Mouse (Mus musculus): ENCODE results near the gene Ddost. TPM values are rescaled to one million over a fixed set of nuclear protein-coding genes. Genes with fewer than 3 reads are reported as not detected.

The Ddost gene
- total and polyA plus RNA-seq, 2 experiments from 2014 or later, result 218 to 232 TPM

DNA sequence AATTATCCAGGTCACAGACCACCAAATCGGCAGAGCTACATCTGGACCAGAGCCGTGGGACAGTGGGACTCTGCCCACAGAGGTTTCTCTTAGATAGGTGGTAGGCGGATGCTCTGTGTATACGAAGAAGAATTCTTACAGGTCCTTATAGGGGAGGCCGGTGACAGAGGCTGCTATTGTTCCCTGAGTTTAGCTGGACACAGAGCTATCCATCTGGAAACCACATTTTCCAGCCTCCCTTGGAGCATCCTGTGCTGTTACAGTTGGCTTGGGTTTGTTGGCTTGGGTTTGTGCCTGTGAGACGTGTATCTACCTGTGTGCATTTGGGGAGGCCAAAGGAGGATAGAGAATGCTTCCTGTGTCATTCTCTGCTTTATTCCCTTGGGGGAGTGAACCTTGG is 48.2 kb downstream of the Ddost start:
- Histone ChIP-seq H3K27ac (no peak overlapping the region), H3K9me3 (ENCODE audit: low read length) (no peaks in the 10 kb centered on the region), H3K4me3 (ENCODE audit: low read length) (no peak overlapping the region), H3K4me2 (ENCODE audit: low read depth, low read length) (no peak overlapping the region), H3K4me1 (ENCODE audit: insufficient read depth, low read length) (no peaks in the 10 kb centered on the region; the same call in 1 of the 2 replicates), H3K27me3 (ENCODE audit: insufficient read depth, low read length) (no peaks in the 10 kb centered on the region), H3K36me3 (ENCODE audit: insufficient read depth, low read length) (no peaks in the 10 kb centered on the region), H3K9ac (replicated peaks; ENCODE audit: low read length) (no peak overlapping the region)
- ATAC-seq, result no peak
- TF ChIP-seq CTCF (IDR thresholded peaks at IDR 0.05; ENCODE audit: low read depth), result no peak
- no peak for DNase-seq (ENCODE audit: low spot score)
- 85% methylated on average over 6 of the region's 6 CpGs for WGBS

DNA sequence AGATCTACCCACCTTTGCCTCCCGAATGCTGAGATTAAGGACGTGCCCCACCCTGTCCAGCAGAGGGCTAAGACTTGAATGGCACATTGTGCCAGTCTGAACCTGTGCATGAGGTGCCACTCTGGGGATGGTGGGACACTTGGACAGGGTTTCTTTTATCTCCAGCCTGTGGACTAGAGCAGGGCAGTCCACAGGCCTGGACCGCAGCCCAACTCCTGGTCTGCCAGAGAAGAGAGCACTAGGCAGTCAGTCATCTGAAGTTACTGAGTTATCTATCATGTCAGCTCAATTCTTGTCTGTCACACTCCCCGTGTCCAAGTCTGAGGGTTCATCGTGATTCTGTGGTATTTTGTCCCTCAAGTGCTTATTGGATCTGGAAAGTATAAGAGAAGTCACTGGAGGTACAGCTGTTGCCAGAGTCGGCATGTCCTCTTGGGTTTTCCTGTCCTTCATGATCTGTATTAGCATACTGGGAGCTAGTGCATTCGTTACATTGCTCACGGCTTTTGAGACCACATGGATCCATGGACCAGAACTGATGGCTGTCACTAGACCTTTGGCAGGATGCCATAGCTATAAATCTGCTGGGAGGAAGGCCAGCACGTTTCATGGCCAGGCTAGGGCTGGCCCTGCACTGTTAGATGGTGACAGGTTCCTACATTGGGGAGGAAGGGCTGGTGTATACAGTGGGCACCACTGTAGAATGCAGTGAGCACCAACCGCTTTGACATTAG is 49.1 kb downstream of the Ddost start:
- Histone ChIP-seq H3K4me3 (ENCODE audit: low read length) (no peak overlapping the region), H3K27me3 (ENCODE audit: insufficient read depth, low read length) (no peaks in the 10 kb centered on the region), H3K27ac (no peak overlapping the region), H3K9me3 (ENCODE audit: low read length) (no peaks in the 10 kb centered on the region), H3K4me2 (ENCODE audit: low read depth, low read length) (no peak overlapping the region), H3K4me1 (ENCODE audit: insufficient read depth, low read length) (no peaks in the 10 kb centered on the region; the same call in 1 of the 2 replicates), H3K36me3 (ENCODE audit: insufficient read depth, low read length) (no peaks in the 10 kb centered on the region), H3K9ac (replicated peaks; ENCODE audit: low read length) (no peak overlapping the region)
- ATAC-seq (peak; percentile 21; the same call in 1 of the 2 replicates), DNase-seq (ENCODE audit: low spot score) (peak; percentile 66)
- TF ChIP-seq CTCF (IDR thresholded peaks at IDR 0.05; ENCODE audit: low read depth), result peak; percentile 27
- WGBS, result 55% methylated on average over 10 of the region's 10 CpGs

DNA sequence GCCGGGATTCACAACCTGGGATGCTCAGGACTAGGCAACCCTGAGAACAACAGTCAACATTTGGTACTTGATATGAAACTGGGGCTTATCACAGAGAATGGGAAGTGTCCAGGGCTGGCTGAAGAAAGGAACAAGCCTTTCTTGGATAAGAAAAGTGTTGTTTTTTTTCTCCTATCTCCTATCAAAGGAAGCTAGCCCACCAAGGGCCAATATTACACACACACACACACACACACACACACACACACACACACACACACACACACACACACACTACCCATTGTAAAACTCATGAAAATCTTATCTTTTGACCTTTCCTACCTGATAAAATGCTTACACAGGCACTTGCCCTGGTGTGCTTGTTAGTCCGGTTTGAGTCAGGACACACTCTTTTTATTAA is 51.0 kb downstream of the Ddost start:
- Histone ChIP-seq H3K9me3 (ENCODE audit: low read length) (no peaks in the 10 kb centered on the region), H3K27me3 (ENCODE audit: insufficient read depth, low read length) (no peaks in the 10 kb centered on the region), H3K27ac (no peak overlapping the region), H3K4me3 (ENCODE audit: low read length) (no peak overlapping the region), H3K9ac (replicated peaks; ENCODE audit: low read length) (no peak overlapping the region), H3K4me1 (ENCODE audit: insufficient read depth, low read length) (no peaks in the 10 kb centered on the region; the same call in 1 of the 2 replicates), H3K36me3 (ENCODE audit: insufficient read depth, low read length) (no peaks in the 10 kb centered on the region), H3K4me2 (ENCODE audit: low read depth, low read length) (no peak overlapping the region)
- WGBS, result 87% methylated on average over 2 of the region's 2 CpGs
- DNase-seq (ENCODE audit: low spot score), result no peak
- TF ChIP-seq CTCF (IDR thresholded peaks at IDR 0.05; ENCODE audit: low read depth), result no peak
- ATAC-seq, result no peak

DNA sequence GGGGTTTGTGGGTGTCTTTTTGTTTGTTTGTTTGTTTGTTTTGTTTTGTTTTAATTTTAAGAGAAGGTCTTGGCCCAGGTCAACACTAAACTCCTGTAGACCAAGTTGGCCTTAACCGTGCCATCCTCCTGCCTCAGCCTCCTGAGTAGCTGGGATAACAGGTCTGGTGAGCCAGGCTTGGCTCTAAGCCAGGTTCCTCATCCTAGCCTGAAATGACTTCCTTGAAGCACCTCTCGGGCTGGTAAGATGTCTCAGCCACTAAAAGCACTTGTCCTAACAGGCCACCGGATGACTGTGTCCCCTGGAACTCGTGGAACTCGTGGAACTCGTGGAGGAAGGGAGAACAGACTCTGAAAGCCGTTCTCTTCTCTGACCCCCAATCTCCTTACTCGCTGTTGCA is 51.6 kb downstream of the Ddost start:
- ATAC-seq (no peak), DNase-seq (ENCODE audit: low spot score) (no peak)
- Histone ChIP-seq H3K9me3 (ENCODE audit: low read length) (no peaks in the 10 kb centered on the region), H3K36me3 (ENCODE audit: insufficient read depth, low read length) (no peaks in the 10 kb centered on the region), H3K4me1 (ENCODE audit: insufficient read depth, low read length) (no peaks in the 10 kb centered on the region; the same call in 1 of the 2 replicates), H3K27ac (no peak overlapping the region), H3K4me2 (ENCODE audit: low read depth, low read length) (no peak overlapping the region), H3K4me3 (ENCODE audit: low read length) (no peak overlapping the region), H3K27me3 (ENCODE audit: insufficient read depth, low read length) (no peaks in the 10 kb centered on the region), H3K9ac (replicated peaks; ENCODE audit: low read length) (no peak overlapping the region)
- WGBS, result 87% methylated on average over 8 of the region's 8 CpGs
- no peak for TF ChIP-seq CTCF (IDR thresholded peaks at IDR 0.05; ENCODE audit: low read depth)

DNA sequence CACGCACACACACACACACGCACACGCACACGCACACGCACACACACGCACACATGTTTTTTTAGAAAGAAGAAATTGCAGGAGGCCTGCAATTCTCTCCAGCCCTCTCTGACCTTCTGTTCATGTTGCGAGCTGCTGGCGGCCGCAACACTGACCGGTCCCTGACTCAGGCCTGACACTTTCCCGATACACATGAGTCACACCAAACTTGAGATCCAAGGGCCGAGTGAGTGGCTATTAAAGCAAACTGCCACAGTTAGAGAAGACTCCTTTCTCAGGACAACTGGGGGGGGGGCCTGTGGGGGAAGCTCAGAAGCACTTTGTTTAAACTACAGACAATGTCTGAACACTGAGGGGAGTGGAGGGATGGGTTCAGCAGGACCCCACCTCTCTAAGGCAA is 52.0 kb downstream of the Ddost start:
- no peak for DNase-seq (ENCODE audit: low spot score)
- no peak for ATAC-seq
- Histone ChIP-seq H3K4me2 (ENCODE audit: low read depth, low read length) (no peak overlapping the region), H3K27me3 (ENCODE audit: insufficient read depth, low read length) (no peaks in the 10 kb centered on the region), H3K9me3 (ENCODE audit: low read length) (no peaks in the 10 kb centered on the region), H3K27ac (no peak overlapping the region), H3K9ac (replicated peaks; ENCODE audit: low read length) (no peak overlapping the region), H3K4me3 (ENCODE audit: low read length) (no peak overlapping the region), H3K4me1 (ENCODE audit: insufficient read depth, low read length) (peaks cover 4% of the 10 kb centered on the region; the same call in 1 of the 2 replicates), H3K36me3 (ENCODE audit: insufficient read depth, low read length) (no peaks in the 10 kb centered on the region)
- no peak for TF ChIP-seq CTCF (IDR thresholded peaks at IDR 0.05; ENCODE audit: low read depth)
- 94% methylated on average over 12 of the region's 12 CpGs for WGBS

DNA sequence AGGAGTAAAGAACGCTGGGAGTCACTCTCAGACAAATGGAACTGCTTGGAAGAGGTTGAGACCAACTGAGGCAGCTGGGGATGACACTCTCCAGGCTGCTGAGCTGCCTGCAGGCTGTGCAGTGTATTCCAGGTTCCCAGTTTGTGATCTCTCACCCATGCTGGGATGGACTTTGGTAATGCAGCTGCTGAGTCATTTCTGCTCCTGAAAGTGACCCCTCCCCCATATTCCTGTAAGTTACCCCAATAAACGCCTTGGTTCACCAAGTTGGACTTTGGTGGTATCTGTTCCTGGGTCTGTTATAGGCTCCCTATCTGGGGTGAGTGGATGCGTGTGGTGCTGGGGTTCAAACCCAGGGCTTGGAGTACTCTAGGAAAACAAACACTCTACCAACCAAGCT is 53.6 kb downstream of the Ddost start:
- no peak overlapping the region for H3K9ac ChIP-seq (replicated peaks; ENCODE audit: low read length)
- TF ChIP-seq CTCF (IDR thresholded peaks at IDR 0.05; ENCODE audit: low read depth), result no peak
- ATAC-seq (no peak), DNase-seq (ENCODE audit: low spot score) (no peak)
- no peaks in the 10 kb centered on the region for H3K36me3 ChIP-seq (ENCODE audit: insufficient read depth, low read length)
- H3K27ac ChIP-seq, result no peak overlapping the region
- peaks cover 10% of the 10 kb centered on the region; the same call in 1 of the 2 replicates for H3K4me1 ChIP-seq (ENCODE audit: insufficient read depth, low read length)
- H3K9me3 ChIP-seq (ENCODE audit: low read length), result no peaks in the 10 kb centered on the region
- H3K4me2 ChIP-seq (ENCODE audit: low read depth, low read length), result no peak overlapping the region
- WGBS, result 74% methylated on average over 3 of the region's 3 CpGs
- H3K27me3 ChIP-seq (ENCODE audit: insufficient read depth, low read length), result no peaks in the 10 kb centered on the region
- H3K4me3 ChIP-seq (ENCODE audit: low read length), result no peak overlapping the region

DNA sequence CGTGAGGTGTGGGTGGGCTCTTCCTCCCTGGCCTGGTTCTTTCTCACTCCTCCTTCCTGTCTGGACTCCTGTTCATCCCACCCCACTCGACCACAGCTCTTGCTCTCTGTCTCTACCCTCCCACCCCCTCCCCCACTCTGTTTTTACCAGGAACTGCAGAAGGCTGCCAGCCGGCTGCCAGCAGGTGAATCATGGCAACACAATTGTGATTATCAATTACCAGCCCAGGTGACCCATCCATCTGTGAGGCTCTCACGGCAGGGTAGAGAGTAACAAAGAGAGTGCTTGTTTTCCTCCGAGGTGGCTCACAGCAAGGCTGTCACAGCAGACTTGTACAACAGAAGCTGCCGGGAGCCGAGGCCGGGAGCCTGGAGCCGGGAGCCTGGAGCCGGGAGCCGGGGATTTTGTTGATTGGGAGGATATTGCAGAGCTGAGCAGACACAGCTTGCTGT is 56.9 kb downstream of the Ddost start:
- Histone ChIP-seq H3K27ac (peak overlapping the region; percentile 82), H3K9me3 (ENCODE audit: low read length) (no peaks in the 10 kb centered on the region), H3K4me1 (ENCODE audit: insufficient read depth, low read length) (peaks cover 10% of the 10 kb centered on the region; the same call in 1 of the 2 replicates), H3K9ac (replicated peaks; ENCODE audit: low read length) (peak overlapping the region; percentile 28), H3K4me2 (ENCODE audit: low read depth, low read length) (peak overlapping the region; percentile 33; the same call in 1 of the 2 replicates), H3K4me3 (ENCODE audit: low read length) (no peak overlapping the region), H3K27me3 (ENCODE audit: insufficient read depth, low read length) (no peaks in the 10 kb centered on the region), H3K36me3 (ENCODE audit: insufficient read depth, low read length) (no peaks in the 10 kb centered on the region)
- no peak for TF ChIP-seq CTCF (IDR thresholded peaks at IDR 0.05; ENCODE audit: low read depth)
- peak; percentile 72 for DNase-seq (ENCODE audit: low spot score)
- 6% methylated on average over 9 of the region's 11 CpGs for WGBS
- peak; percentile 49 for ATAC-seq

Small RNAs within 50 kb of the gene (microRNA-seq; reads per million reads assigned to microRNA genes)
- gene Gm27646, result 0 reads per million in 2 experiments
- gene Mir7019, result 2.5 to 2.6 reads per million in 2 experiments

Other genes with a start within 250 kb of the Ddost start
- 119 and 140 TPM in 2 replicates for gene Hp1bp3, start 88.4 kb upstream of the Ddost start, total RNA-seq (2014; rRNA removed)
- 174 and 186 TPM in 2 replicates for gene Hp1bp3, start 88.4 kb upstream of the Ddost start, polyA plus RNA-seq (2015; fragmentation: Nextera tagmentation; extraction: Ambion mirVana)
- gene Sh2d5, start 54.3 kb upstream of the Ddost start, total RNA-seq (2014; rRNA removed), result 25.4 and 45.8 TPM in 2 replicates
- 13.4 and 14.7 TPM in 2 replicates for gene Sh2d5, start 54.3 kb upstream of the Ddost start, polyA plus RNA-seq (2015; fragmentation: Nextera tagmentation; extraction: Ambion mirVana)
- gene Kif17, start 54.3 kb upstream of the Ddost start, total RNA-seq (2014; rRNA removed), result 4.1 and 6.0 TPM in 2 replicates
- gene Kif17, start 54.3 kb upstream of the Ddost start, polyA plus RNA-seq (2015; fragmentation: Nextera tagmentation; extraction: Ambion mirVana), result 5.1 and 5.3 TPM in 2 replicates
- 288 and 303 TPM in 2 replicates for gene Pink1, start 21.6 kb downstream of the Ddost start, total RNA-seq (2014; rRNA removed)
- gene Pink1, start 21.6 kb downstream of the Ddost start, polyA plus RNA-seq (2015; fragmentation: Nextera tagmentation; extraction: Ambion mirVana), result 143 and 144 TPM in 2 replicates
- 9.5 and 20.5 TPM in 2 replicates for gene Cda, start 63.3 kb downstream of the Ddost start, total RNA-seq (2014; rRNA removed)
- 12.1 and 15.1 TPM in 2 replicates for gene Cda, start 63.3 kb downstream of the Ddost start, polyA plus RNA-seq (2015; fragmentation: Nextera tagmentation; extraction: Ambion mirVana)
- gene Fam43b, start 91.8 kb downstream of the Ddost start, total RNA-seq (2014; rRNA removed), result 16.6 and 23.8 TPM in 2 replicates
- 17.9 and 18.6 TPM in 2 replicates for gene Fam43b, start 91.8 kb downstream of the Ddost start, polyA plus RNA-seq (2015; fragmentation: Nextera tagmentation; extraction: Ambion mirVana)
- gene Mul1, start 129.9 kb downstream of the Ddost start, total RNA-seq (2014; rRNA removed), result 36.2 and 39.1 TPM in 2 replicates
- 19.1 and 21.6 TPM in 2 replicates for gene Mul1, start 129.9 kb downstream of the Ddost start, polyA plus RNA-seq (2015; fragmentation: Nextera tagmentation; extraction: Ambion mirVana)
- 34.9 and 37.5 TPM in 2 replicates for gene Camk2n1, start 149.6 kb downstream of the Ddost start, total RNA-seq (2014; rRNA removed)
- gene Camk2n1, start 149.6 kb downstream of the Ddost start, polyA plus RNA-seq (2015; fragmentation: Nextera tagmentation; extraction: Ambion mirVana), result 29.5 and 33.5 TPM in 2 replicates